Mouse (Mus musculus) activated CD4-positive, CD25-positive, alpha-beta regulatory T cell, adult 4 months (primary cell): ENCODE results near the gene Lin52. TPM values are rescaled to one million over a fixed set of nuclear protein-coding genes. Genes with fewer than 3 reads are reported as not detected.

Experiments used
- ATAC-seq: one replicate; pipeline ENCODE4 v1.8.0; 2017
- polyA plus RNA-seq, 2 experiments: library from polyadenylated mRNA; unstranded; fragments of 100-300 nt; shearing (Covaris generic); gene quantifications; one replicate each; pipeline ENCODE4 v1.2.1; 2017

The Lin52 gene
- polyA plus RNA-seq, 2 experiments from 2014 or later, result 20.8 to 23.2 TPM

DNA sequence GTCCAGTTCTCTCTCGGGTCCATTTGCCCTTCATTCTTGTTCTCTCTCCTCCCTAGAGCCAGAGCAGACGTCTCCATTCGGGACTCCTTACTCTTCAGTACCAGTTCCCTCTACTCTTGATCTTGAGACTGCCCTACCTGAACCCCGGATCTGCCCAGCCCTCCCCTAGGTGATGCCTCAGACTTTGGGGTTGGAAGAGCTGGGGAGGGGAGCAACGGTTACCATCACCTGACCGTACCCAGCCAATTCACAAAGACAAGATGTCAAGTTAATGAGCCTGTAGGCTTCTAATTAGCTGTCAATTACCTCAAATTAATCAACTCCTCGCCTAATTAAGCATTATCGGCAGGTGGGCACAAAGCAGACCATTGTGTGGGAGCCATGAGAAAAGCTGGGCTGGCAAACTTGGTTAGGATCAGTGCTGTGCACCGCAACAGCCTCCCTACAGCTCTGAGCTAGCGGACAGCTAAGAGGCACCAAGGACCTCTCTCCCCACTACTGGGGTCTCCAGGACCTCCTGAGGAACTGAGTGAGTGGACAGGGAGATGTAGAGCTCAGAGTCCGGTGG lies 90.3 kb downstream of the Lin52 start:
- no peak for ATAC-seq

DNA sequence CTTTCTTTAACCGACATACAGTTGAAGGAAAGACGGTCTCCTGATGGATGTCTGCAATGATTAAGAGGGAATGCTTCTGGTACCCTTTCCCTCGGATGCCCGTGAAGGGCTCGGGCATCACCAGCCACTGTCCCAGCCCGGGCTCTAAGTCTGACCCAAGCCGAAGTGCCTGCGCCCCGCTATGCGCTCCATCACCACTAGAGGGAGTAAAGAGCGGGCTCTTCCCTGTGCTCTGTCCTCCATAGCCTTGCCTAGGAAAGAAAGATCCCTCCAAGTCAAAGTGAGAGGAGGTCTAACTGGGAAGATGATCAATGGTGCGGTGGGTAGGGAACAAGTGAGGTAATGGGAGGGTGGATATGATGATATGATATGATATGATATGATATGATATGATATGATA lies 94.8 kb downstream of the Lin52 start:
- no peak for ATAC-seq

DNA sequence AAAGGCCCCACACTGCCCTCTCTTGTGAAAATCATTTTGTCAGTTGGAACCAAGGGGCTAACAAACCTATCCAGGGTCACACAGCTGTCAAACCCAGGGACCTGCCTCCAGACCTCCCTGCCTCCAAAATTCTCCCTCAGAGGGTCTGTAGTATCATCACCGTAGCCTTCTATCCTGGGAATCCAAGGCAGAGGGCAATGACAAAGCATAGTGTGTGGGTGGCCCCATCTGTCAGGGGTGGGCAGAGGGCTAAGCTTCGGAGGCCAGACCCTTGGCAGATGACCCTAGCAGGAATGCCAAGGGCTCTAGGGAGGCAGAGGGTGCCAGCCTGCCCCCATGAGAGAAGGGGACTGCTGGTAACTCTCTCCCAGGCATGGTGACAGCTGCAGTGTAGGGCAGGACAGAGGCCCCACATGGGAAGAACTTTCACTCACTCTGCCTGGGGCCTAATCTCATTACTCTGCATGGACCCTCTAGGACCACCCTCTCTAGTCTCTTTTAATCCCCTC lies 95.4 kb downstream of the Lin52 start:
- ATAC-seq, result no peak

DNA sequence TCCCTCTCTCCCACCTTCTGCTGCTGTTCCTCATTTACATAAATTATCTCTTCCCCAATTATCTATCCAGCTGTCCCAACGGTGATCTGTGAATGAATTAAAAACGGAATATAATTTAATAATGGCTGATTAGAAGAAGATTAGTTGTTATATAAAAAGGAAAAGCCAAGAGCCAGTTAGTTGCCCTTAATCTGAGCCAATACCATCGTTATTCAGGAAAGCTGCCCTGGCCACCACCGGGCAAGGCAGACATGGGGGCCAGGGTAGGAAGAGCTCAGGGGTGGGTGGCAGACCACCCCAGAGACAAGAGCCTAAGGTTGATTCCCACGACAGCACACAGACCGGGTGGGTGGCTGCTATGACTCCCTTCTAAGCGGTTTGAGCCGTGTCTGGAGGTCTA lies 97.0 kb downstream of the Lin52 start:
- ATAC-seq, result no peak

DNA sequence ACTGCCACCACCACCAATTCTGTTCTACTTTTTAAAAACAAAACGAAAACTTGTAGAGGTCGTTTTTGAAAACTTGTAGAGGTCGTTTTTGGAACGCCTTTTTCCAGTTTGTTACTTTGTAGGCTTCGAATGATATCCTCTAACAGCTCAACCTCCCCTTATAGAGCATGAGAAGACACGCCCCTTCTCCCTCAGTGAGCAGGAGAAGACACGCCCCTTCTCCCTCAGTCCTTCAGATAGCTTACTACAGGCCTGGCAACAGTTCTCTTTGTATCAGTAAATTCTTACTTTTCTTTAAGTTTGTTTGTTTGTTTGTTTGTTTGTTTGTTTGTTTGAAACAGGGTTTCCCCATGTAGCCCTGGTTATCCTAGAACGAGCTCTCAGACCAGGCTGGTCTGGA lies 104.0 kb downstream of the Lin52 start:
- ATAC-seq, result no peak

DNA sequence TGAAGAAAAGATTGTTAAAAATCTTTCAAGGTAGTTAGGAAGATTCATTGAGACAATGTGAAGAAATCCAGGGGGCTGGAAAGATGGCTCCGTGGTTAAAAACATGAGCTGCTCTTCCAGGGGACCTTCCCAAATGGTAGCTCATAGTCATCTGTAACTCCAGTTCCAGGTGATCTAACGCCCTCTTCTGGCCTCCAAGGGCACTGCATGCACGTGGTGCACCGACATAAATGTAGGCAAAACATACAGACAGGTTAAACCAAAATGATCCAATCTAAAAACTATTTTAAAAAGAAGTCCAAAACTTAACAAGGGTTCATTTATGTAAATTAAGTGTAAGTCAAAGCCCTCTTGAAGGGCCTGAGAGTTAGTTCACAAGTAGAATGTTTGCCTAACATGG lies 111.3 kb downstream of the Lin52 start:
- ATAC-seq, result no peak

DNA sequence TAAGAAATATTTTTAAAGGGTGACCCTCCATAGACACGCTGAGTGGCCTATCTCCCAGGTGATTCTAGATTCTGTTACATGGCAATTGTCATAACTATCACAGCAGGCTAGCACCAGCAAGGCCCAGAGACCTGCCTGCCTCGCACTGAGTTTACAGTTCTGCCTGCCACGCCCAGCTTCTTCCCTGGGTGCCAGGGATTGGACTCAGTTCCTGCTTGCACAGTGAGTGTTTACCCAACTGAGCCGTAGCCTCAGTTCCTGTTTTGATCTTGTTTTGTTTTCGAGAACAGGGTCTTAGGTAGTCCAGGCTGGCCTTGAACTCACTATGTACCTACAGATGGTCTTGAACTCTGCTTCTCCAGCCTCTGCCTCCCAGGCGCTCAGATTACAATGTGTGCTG lies 116.4 kb downstream of the Lin52 start:
- no peak for ATAC-seq

DNA sequence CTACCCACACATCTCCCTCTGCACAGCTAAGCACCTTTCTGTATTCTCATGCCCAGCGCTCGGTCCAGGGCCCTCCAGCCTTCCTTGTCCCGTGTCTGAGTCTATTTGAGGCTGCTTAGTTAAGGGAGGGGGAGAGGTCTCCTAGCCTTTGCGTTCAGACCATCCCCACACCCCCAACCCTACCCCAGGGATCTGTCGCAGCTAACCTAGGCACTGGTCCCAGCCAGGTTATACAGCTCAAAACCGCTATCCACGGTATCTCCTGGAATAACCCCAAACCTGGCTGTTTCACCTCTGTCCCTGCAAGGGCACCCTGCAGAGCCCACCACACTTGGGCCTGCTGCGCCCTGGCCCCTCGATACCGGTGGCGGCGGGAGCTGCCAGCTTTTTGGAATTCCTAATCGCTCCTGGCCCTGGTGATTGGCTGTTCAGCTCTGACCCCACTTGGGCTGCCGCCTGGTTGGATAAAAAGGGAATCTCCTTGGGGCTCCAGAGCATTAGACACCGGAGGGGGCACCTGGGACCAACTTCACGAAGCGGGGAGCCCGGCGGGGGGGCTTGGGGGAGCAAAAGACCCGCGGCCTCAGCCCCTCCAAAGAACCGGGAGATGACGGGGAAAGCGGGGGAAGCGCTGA lies 118.2 kb downstream of the Lin52 start, which contains the start of gene Vsx2:
Gene Vsx2 (plus strand): TSS at position 427 of the 635 bp plus-strand sequence.
- no peak for ATAC-seq

DNA sequence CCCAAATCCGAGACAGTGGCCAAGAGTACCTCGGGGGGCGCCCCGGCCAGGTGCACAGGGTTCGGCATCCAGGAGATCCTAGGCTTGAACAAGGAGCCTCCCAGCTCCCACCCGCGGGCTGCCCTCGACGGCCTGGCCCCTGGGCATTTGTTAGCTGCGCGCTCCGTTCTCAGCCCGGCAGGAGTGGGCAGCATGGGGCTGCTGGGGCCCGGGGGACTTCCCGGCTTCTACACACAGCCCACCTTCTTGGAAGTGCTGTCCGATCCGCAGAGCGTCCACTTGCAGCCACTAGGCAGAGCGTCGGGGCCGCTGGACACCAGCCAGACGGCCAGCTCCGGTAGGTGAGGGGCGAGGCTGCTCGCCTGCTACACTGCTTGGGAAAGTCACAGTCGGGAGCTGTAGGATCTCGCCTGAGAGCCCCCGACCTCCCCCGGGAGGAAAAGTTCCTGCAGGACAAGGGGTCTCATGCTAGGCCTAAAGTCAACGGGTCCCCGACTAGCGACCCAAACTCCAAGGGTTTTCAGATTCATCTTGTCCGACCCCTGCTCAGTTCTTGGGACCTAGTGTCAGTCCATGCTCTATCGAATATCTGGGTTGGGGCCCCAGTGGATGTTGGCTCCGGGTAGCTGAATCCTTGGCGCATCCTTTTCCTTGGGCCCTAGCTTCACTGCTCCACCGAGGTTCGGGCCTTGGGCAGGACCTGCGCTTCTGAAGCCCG lies 118.9 kb downstream of the Lin52 start:
- no peak for ATAC-seq

DNA sequence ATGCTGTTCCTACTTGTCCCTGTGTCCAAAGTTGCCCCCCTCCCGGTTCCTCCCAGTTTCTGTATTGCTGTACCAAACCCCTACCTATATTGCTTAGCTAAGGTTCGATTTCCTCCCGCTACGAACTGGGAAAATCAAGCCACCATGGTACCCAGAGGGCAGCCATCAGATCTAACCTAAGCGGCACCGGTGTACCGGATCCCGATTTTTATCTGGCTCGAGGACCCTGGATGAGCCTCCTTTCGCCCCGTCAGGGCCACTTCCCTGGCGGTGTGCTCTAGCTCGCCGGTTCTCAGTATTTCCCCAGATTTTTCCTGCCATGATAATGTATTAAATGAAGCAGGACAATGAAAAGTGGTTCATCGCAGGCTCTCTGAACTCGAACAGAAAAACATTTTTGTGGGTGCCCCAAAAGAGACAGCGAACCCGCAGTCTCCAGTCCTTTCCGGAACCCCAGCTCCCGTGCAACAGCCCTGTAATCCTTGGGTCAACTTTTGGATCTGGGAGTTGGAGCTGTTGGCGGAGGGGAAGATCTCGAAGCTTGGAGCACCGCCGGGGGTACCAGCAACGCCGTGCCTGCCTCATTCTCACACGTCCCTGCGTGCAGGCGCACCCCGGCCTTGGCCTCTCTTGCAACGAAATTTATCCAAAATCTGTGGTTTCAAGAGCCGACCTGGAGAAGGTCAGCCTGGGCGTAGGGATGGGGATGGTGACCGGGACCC lies 119.6 kb downstream of the Lin52 start:
- no peak for ATAC-seq

DNA sequence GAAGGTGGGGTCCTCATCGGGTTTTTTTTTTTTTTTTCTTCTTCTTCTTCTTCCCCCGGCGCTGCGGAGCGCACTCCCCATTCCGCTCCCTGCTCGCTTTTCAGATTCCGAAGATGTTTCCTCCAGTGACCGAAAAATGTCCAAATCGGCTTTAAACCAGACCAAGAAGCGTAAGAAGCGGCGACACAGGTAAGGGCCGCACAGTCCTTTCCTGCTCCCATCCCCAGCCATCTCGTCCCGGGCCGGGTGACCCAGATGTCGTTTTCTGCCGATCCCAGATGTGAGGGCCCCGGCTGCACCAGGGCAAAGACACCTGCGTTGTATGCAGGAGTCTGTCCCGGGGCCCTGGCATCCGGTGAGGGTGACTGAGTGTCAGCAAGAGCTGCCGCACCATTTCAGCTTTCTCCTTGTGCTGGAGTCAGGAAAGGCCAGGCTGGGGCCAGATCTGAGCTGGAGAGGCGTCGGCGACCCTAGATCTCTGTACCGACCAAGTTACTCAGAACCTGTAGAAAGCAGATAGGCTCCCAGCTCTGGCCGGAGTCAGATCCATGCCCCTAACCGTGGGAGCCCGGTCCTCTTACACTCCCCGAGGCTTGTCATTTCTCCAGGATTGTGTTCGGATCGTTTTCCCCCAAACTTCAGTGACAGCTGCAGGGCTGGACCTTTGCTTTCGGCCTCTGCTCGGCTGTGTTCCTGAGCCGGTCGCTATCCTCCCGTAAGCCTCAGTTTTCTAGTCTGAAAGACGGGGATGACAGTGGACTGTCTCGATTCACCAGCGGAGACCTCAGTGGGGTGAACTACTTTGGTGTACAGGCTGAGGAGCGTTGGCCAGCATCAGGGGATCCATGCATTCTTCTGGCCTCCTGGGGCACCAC lies 120.5 kb downstream of the Lin52 start:
- ATAC-seq, result no peak

DNA sequence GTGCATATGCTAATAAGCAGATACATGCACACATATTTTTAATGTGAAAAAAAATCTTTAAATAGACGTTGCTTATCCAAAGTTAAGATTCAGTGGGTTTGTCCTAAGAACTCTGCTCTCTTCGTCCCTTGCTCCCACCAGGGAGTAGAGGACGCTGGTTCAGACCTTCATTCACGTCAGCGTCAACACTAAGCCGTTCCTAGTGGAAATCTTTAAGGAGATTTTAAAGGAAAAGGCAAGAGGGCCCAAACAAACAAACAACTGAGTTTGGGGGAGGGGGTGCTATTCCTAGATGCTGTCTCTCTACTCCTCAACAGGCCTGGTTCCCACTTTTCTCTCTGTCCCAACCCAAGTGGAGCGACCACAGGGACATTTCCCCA lies 121.1 kb downstream of the Lin52 start:
- no peak for ATAC-seq

DNA sequence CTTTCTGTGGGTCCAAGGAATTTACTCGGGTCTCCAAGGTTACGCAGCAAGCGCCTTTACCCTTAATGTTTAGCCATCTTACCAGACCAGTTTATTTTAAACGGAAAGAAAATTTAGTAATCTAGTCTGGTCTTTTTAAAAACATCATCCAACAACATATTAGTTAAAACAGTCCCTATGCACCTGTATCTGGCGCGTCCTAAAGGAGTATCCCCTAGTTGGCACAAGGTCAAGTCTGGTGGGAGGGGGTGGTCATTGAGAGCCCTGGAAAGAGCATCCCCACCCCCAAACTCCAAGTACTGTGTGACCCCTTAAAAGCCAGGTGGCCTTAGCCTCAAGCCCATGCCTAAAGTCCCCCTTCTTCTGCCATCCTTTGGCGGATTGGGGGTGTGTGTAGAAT lies 121.9 kb downstream of the Lin52 start:
- no peak for ATAC-seq

DNA sequence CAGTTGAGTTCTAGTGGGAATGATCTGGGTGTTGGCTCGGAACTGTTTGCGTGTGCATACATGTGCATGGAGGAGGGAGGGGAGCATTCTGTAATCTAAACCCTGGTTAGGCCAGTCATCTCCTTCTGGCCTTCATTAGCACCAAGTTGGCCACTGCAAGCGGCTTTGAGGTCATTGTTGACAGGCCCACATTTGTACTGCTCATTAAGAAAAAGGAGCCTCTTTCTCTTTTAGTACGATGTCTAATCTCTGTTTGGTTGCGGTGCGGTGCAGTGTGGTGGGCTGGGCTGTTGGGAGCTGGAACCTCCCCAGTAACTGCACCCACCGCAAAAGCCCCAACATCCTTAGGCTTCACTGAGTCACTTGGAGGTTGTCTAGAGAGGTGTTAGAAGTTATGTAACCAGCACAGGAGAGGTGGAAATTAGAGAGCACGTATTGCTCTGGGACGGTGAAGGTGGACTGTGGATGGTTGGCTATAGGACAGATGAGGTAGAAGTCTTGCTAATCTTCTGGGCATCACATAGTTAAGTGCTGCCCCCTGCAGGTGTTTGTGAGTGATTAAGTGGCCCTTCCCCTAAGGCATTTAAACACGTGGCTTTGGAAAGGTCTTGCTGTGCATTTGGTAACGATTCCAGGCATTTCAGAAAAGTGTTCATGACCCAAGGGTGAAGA lies 126.7 kb downstream of the Lin52 start:
- no peak for ATAC-seq

DNA sequence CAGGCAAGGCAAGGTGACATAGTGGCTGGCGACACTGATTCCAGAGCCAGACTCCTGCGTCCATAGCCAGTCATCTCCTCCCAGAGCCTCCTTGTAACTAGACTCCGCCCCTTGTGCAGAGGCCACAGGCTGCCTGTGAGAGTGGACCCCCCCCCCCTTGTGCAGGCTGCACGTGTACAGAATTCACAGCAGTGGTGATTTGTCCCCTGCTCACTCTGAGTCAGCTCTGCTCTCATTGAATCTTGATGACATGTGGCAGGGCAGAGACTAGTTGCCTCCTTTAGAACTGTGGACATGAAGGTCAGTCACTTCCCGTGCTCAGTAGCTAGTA lies 127.2 kb downstream of the Lin52 start:
- no peak for ATAC-seq

DNA sequence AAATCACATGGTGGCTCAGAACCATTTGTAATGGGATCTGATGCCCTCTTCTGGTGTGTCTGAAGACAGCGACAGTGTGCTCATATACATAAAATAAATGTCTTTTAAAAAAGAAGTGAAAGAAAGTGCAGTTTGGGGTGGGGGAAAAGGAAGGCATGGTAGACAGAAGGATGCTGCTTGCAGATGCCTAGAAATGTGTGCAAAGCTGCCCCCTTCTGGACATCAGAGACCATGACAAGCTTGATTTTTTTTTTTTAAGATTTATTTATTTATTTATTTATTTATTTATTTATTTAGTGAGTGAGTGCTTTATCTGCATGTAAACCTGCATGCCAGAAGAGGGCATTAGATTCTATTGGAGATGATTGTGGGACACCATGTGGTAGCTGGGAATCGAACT lies 130.1 kb downstream of the Lin52 start:
- ATAC-seq, result no peak

DNA sequence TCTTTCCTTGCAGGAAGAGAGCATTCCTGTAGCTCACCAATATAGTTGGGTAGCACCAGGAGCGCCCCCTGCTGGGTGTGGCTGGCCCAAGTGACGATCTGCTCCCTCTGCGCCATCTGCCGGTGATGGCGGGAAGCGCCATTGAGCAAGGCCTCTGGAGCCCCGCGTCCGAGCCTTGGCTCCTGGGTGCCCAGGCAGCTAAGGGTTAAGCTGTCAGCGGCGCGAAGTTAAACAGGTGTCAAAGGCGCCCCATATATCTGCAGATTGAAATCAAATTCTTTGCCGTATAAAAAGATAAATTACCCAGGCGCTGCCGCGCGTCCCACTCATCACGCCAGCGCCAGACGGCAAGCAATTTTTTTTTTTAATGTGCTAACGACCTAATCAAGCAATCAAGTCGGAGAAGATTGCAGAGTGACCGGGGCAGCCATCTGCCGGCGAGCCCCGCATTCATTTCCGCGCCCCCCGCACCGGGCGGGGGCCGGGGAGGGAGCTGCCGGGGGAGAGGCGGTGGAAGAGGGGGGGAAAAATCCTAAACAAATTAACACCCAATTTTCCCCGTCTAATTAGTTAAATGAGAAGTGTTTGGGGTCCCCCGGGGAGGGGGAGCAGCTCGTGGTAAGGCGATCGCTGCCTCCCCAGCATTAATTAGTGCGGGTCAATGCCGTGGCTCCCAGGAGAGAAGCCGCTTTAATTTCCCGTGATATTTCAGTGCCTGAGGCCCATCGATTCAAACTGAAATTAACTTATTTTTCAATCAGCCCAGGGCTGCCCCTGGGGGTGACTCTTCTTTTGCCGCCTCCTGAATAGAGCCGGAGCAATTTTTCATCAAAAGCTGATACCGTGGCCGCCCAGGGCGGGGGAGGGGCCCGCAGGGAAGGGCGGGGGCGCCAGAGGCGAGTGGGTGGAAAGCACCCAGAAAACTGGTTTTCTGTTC lies 138.9 kb downstream of the Lin52 start:
- peak; percentile 90 for ATAC-seq
